Comparison of ENCODE assay signal across 21 mouse cellular contexts in genomic region chr5:132724467-132724866, GRCm38 (mm10).
DNase-seq lines count a peak whose midpoint lies in the region; ATAC-seq and TF ChIP-seq lines count a peak whose summit lies in the region.
"Had no signal": no experiment of that assay in that cellular context is flagged by ENCODE, and none has a peak within 500 bp of the region (broad histone marks: within the 10 kb centered on the region; RNA-seq: fewer than 3 reads in every experiment).

No protein-coding gene starts in this region.

- TF ChIP-seq CTCF in lung, embryonic 14.5 days (IDR thresholded peaks at IDR 0.05; ENCODE audit: low read depth) = no peak

- DNase-seq in adrenal gland, adult 2 months = peak; percentile 22
- DNase-seq in adrenal gland, postnatal 25 days = no peak
- DNase-seq in lung, embryonic 14.5 days = peak; percentile 7
- DNase-seq in lung, postnatal 14 days = no peak
- DNase-seq in embryonic facial prominence, embryonic 14.5 days (ENCODE audit: low spot score) = peak; percentile 58
- DNase-seq in adrenal gland, postnatal 36 days = no peak
- DNase-seq in forebrain, embryonic 11.5 days (ENCODE audit: low spot score) = no peak
- DNase-seq: cerebellum, adult 2 months; gastrocnemius, adult 2 months; heart, adult 18-20 months; heart, postnatal 36 days; right cerebral cortex, postnatal 4 days; thymus, postnatal 14 days had no signal

- 63% methylated on average over 2 of the region's 2 CpGs for WGBS in lung, embryonic 14.5 days
- WGBS in embryonic facial prominence, embryonic 14.5 days = 57% methylated on average over 2 of the region's 2 CpGs
- 54% methylated on average over 2 of the region's 2 CpGs for WGBS in stomach, embryonic 16.5 days
- 77% methylated on average over 2 of the region's 2 CpGs for WGBS in forebrain, embryonic 11.5 days

- ATAC-seq in lung, embryonic 14.5 days (ENCODE audit: insufficient read depth) = no peak
- ATAC-seq in embryonic facial prominence, embryonic 14.5 days (ENCODE audit: low read depth) = peak; percentile 74
- ATAC-seq in stomach, embryonic 16.5 days (ENCODE audit: insufficient read depth, low FRiP score) = peak; percentile 47; the same call in 1 of the 2 replicates
- ATAC-seq in forebrain, embryonic 11.5 days (replicated peaks; ENCODE audit: low FRiP score) = no peak
- ATAC-seq: activated CD4-positive, CD25-positive, alpha-beta regulatory T cell, adult 4 months had no signal

- no peak overlapping the region for H3K4me2 ChIP-seq in lung, embryonic 14.5 days
- no peak overlapping the region for H3K4me2 ChIP-seq in embryonic facial prominence, embryonic 14.5 days (ENCODE audit: low read depth, low read length)
- no peak overlapping the region for H3K4me2 ChIP-seq in stomach, embryonic 16.5 days (ENCODE audit: low read depth, low read length)
- no peak overlapping the region for H3K4me2 ChIP-seq in forebrain, embryonic 11.5 days (ENCODE audit: low read depth, low read length, severe bottlenecking)
- H3K4me2 ChIP-seq: hindbrain, embryonic 14.5 days; midbrain, embryonic 11.5 days had no signal

- H3K4me1 ChIP-seq in lung, embryonic 14.5 days (ENCODE audit: insufficient read depth) = no peaks in the 10 kb centered on the region
- H3K4me1 ChIP-seq in embryonic facial prominence, embryonic 14.5 days (ENCODE audit: control insufficient read depth, insufficient read depth, low read length) = peaks cover 6% of the 10 kb centered on the region; the same call in 1 of the 2 replicates
- H3K4me1 ChIP-seq in stomach, embryonic 16.5 days (ENCODE audit: control insufficient read depth, insufficient read depth, low read length) = no peaks in the 10 kb centered on the region
- no peaks in the 10 kb centered on the region for H3K4me1 ChIP-seq in forebrain, embryonic 11.5 days (replicated peaks; ENCODE audit: control insufficient read depth, insufficient read depth, low read length)

- H3K9ac ChIP-seq in lung, embryonic 14.5 days = no peak overlapping the region
- H3K9ac ChIP-seq in embryonic facial prominence, embryonic 14.5 days (ENCODE audit: low read depth, low read length) = no peak overlapping the region
- H3K9ac ChIP-seq in stomach, embryonic 16.5 days (ENCODE audit: low read length) = no peak overlapping the region
- H3K9ac ChIP-seq in forebrain, embryonic 11.5 days (ENCODE audit: low read length) = no peak overlapping the region
- H3K9ac ChIP-seq: hindbrain, embryonic 14.5 days; liver, embryonic 14.5 days had no signal

- H3K4me3 ChIP-seq in lung, embryonic 14.5 days (ENCODE audit: low read depth, low read length) = no peak overlapping the region
- no peak overlapping the region for H3K4me3 ChIP-seq in embryonic facial prominence, embryonic 14.5 days (ENCODE audit: low read depth, low read length)
- H3K4me3 ChIP-seq in stomach, embryonic 16.5 days (replicated peaks; ENCODE audit: low read length) = no peak overlapping the region
- H3K4me3 ChIP-seq in forebrain, embryonic 11.5 days (ENCODE audit: low read depth, low read length) = no peak overlapping the region
- H3K4me3 ChIP-seq: erythroblast, embryonic 14.5 days; gastrocnemius, adult 2 months had no signal

- no peaks in the 10 kb centered on the region for H3K9me3 ChIP-seq in lung, embryonic 14.5 days (ENCODE audit: low read depth, low read length)
- no peaks in the 10 kb centered on the region for H3K9me3 ChIP-seq in embryonic facial prominence, embryonic 14.5 days (ENCODE audit: control insufficient read depth, low read length)
- no peaks in the 10 kb centered on the region for H3K9me3 ChIP-seq in stomach, embryonic 16.5 days (replicated peaks; ENCODE audit: control insufficient read depth, low read length)
- no peaks in the 10 kb centered on the region for H3K9me3 ChIP-seq in forebrain, embryonic 11.5 days (ENCODE audit: control insufficient read depth, low read length)

- no peaks in the 10 kb centered on the region for H3K27me3 ChIP-seq in lung, embryonic 14.5 days (ENCODE audit: insufficient read depth, low read length)
- no peaks in the 10 kb centered on the region for H3K27me3 ChIP-seq in embryonic facial prominence, embryonic 14.5 days (replicated peaks; ENCODE audit: control insufficient read depth, insufficient read depth, low read length)
- H3K27me3 ChIP-seq in stomach, embryonic 16.5 days (ENCODE audit: control insufficient read depth, insufficient read depth, low read length) = no peaks in the 10 kb centered on the region
- H3K27me3 ChIP-seq in forebrain, embryonic 11.5 days (ENCODE audit: control insufficient read depth, insufficient read depth, low read length) = no peaks in the 10 kb centered on the region

- H3K36me3 ChIP-seq in lung, embryonic 14.5 days (ENCODE audit: insufficient read depth) = no peaks in the 10 kb centered on the region
- H3K36me3 ChIP-seq in embryonic facial prominence, embryonic 14.5 days (ENCODE audit: control insufficient read depth, insufficient read depth, low read length) = no peaks in the 10 kb centered on the region
- no peaks in the 10 kb centered on the region for H3K36me3 ChIP-seq in stomach, embryonic 16.5 days (ENCODE audit: control insufficient read depth, insufficient read depth, low read length)
- H3K36me3 ChIP-seq in forebrain, embryonic 11.5 days (ENCODE audit: control insufficient read depth, insufficient read depth, low read length) = no peaks in the 10 kb centered on the region

- H3K27ac ChIP-seq in lung, embryonic 14.5 days (ENCODE audit: low read depth) = no peak overlapping the region
- no peak overlapping the region for H3K27ac ChIP-seq in embryonic facial prominence, embryonic 14.5 days (replicated peaks; ENCODE audit: low read depth, low read length)
- H3K27ac ChIP-seq in stomach, embryonic 16.5 days (ENCODE audit: low read length) = no peak overlapping the region
- H3K27ac ChIP-seq in forebrain, embryonic 11.5 days (ENCODE audit: low read depth, low read length) = no peak overlapping the region
- H3K27ac ChIP-seq: gastrocnemius, adult 2 months; hindbrain, embryonic 14.5 days; kidney, postnatal 0 days; liver, embryonic 14.5 days; macrophage had no signal

Comparison
In these comparisons a context has a peak if more than half of its experiments do, and no peak if none do; other contexts are left out.
1. DNase-seq: peak in adrenal gland, adult 2 months (single experiment), lung, embryonic 14.5 days (single experiment) and embryonic facial prominence, embryonic 14.5 days (single experiment); none in adrenal gland, postnatal 25 days (single experiment), lung, postnatal 14 days (single experiment), adrenal gland, postnatal 36 days (0 of 2) and forebrain, embryonic 11.5 days (single experiment).
2. ATAC-seq: peak in embryonic facial prominence, embryonic 14.5 days (single experiment) and stomach, embryonic 16.5 days (single experiment); none in lung, embryonic 14.5 days (single experiment) and forebrain, embryonic 11.5 days (single experiment).